Mouse (Mus musculus): ENCODE results near the gene Esrp2.

Gene Esrp2

GRCm38 (mm10) chr8:106146014-106146413, 9.2 kb upstream of the Esrp2 start:
- DNase-seq: no peak

- no peak for DNase-seq
These were observed 8.6 kb upstream of the Esrp2 start for GRCm38 (mm10) chr8:106145331-106145730.

- DNase-seq: peak; percentile 73 to 87
These were observed 4.0 kb upstream of the Esrp2 start for GRCm38 (mm10) chr8:106140769-106141168.

GRCm38 (mm10) chr8:106140191-106140590, 3.4 kb upstream of the Esrp2 start:
- DNase-seq: no peak

- no peak for DNase-seq
These were observed 1.8 kb upstream of the Esrp2 start for GRCm38 (mm10) chr8:106138616-106139015.

GRCm38 (mm10) chr8:106137906-106138477, 1.2 kb upstream of the Esrp2 start:
- peak; percentile 80 to 84 for DNase-seq

- DNase-seq: no peak
These were observed 588 bp upstream of the Esrp2 start for GRCm38 (mm10) chr8:106137218-106137905.

GRCm38 (mm10) chr8:106135672-106136071, 1.1 kb downstream of the Esrp2 start:
- DNase-seq: peak in 1 of 2 experiments; percentile 51

- peak; percentile 96 to 98 for DNase-seq
These were observed 1.8 kb downstream of the Esrp2 start for GRCm38 (mm10) chr8:106134751-106135571.

- DNase-seq: no peak
These were observed 2.8 kb downstream of the Esrp2 start for GRCm38 (mm10) chr8:106133946-106134345.

GRCm38 (mm10) chr8:106133526-106133925, 3.2 kb downstream of the Esrp2 start:
- DNase-seq: no peak

- DNase-seq: no peak
These were observed 4.4 kb downstream of the Esrp2 start for GRCm38 (mm10) chr8:106132356-106132755.

- no peak for DNase-seq
These were observed 5.1 kb downstream of the Esrp2 start for GRCm38 (mm10) chr8:106131488-106132222.

- no peak for DNase-seq
These were observed 5.8 kb downstream of the Esrp2 start for GRCm38 (mm10) chr8:106131021-106131420.

- peak in 1 of 2 experiments; percentile 40 for DNase-seq
These were observed 6.3 kb downstream of the Esrp2 start for GRCm38 (mm10) chr8:106130505-106130904.

- no peak for DNase-seq
These were observed 6.8 kb downstream of the Esrp2 start for GRCm38 (mm10) chr8:106129997-106130396.

GRCm38 (mm10) chr8:106129232-106129930, 7.4 kb downstream of the Esrp2 start:
- DNase-seq: no peak

- DNase-seq: no peak
These were observed 8.8 kb downstream of the Esrp2 start for GRCm38 (mm10) chr8:106127882-106128410.

- no peak for DNase-seq
These were observed 9.7 kb downstream of the Esrp2 start for GRCm38 (mm10) chr8:106127054-106127453.

- no peak for DNase-seq
These were observed 10.7 kb downstream of the Esrp2 start for GRCm38 (mm10) chr8:106126055-106126454.

- DNase-seq: no peak
These were observed 13.3 kb downstream of the Esrp2 start for GRCm38 (mm10) chr8:106123443-106123842.

GRCm38 (mm10) chr8:106115897-106116296, 20.9 kb downstream of the Esrp2 start:
- peak in 1 of 2 experiments; percentile 60 for DNase-seq
